In the genomic region with DNA sequence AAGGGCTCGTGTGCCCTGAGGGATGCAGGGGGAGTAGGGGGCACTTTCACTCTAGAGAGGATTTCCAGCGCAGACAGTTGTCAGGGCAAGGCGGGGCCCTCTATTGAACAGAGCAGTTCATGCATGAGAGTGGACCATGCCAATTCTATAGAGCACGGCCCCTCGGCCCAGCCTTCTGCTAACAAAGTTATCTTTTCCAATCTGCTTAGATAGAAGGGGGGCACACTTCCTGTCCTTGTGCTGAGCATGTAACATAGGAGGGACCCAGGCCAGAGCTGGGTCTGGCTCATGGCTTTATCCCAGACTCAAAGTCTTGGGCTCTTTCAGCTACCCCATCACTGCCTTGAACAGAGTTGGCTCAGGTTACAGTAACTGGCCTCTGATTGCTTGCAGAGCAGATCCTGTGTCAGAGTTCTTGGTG, we compare ENCODE assay signal across 15 mouse cellular contexts. TPM values are rescaled to one million over a fixed set of nuclear protein-coding genes. Genes with fewer than 3 reads are reported as not detected.
DNase-seq lines count a peak whose midpoint lies in the region; ATAC-seq lines count a peak whose summit lies in the region.
"Had no signal": no experiment of that assay in that cellular context is flagged by ENCODE, and none has a peak within 500 bp of the region (broad histone marks: within the 10 kb centered on the region; RNA-seq: fewer than 3 reads in every experiment).

No protein-coding gene starts in this region.

- no peak for DNase-seq in heart, adult 18-20 months
- peak; percentile 50 for DNase-seq in embryo, embryonic 11 days
- DNase-seq in forebrain, embryonic 14.5 days (ENCODE audit: low spot score), result peak; percentile 21
- DNase-seq in lung, postnatal 36 days, result no peak
- DNase-seq in lung, postnatal 4 days, result no peak
- DNase-seq: lung, embryonic 14.5 days; right cerebral cortex, postnatal 4 days had no signal

- H3K9me3 ChIP-seq in heart, embryonic 14.5 days (ENCODE audit: control insufficient read depth, low read length), result no peaks in the 10 kb centered on the region
- H3K9me3 ChIP-seq in forebrain, embryonic 14.5 days (replicated peaks; ENCODE audit: control insufficient read depth, low read length), result no peaks in the 10 kb centered on the region
- no peaks in the 10 kb centered on the region for H3K9me3 ChIP-seq in midbrain, embryonic 16.5 days (replicated peaks; ENCODE audit: control insufficient read depth, low read length, poor library complexity, severe bottlenecking)

- WGBS in heart, embryonic 14.5 days, result 28% methylated on average over 5 of the region's 5 CpGs
- 3% methylated on average over 5 of the region's 5 CpGs for WGBS in forebrain, embryonic 14.5 days
- WGBS in midbrain, embryonic 16.5 days, result 9% methylated on average over 5 of the region's 5 CpGs

- peak overlapping the region; percentile 39 for H3K4me2 ChIP-seq in heart, embryonic 14.5 days (ENCODE audit: low read length)
- peak overlapping the region; percentile 16; the same call in 1 of the 2 replicates for H3K4me2 ChIP-seq in forebrain, embryonic 14.5 days (ENCODE audit: low read length)
- peak overlapping the region; percentile 9; the same call in 1 of the 2 replicates for H3K4me2 ChIP-seq in midbrain, embryonic 16.5 days (ENCODE audit: low read length)
- H3K4me2 ChIP-seq: lung, embryonic 14.5 days had no signal

- H3K9ac ChIP-seq in heart, embryonic 14.5 days (ENCODE audit: low read length), result peak overlapping the region; percentile 13; the same call in 1 of the 2 replicates
- H3K9ac ChIP-seq in forebrain, embryonic 14.5 days (ENCODE audit: low read length), result no peak overlapping the region
- no peak overlapping the region for H3K9ac ChIP-seq in midbrain, embryonic 16.5 days (ENCODE audit: low read depth, low read length)
- H3K9ac ChIP-seq: lung, embryonic 14.5 days had no signal

- ATAC-seq in heart, embryonic 14.5 days (ENCODE audit: insufficient number of reproducible peaks, insufficient read depth, low FRiP score, low read depth), result no peak
- no peak for ATAC-seq in forebrain, embryonic 14.5 days
- ATAC-seq in midbrain, embryonic 16.5 days, result 0 out of 2 replicates have a peak, but pooled peaks have one; percentile 25
- ATAC-seq in erythroblast, adult 5-6 weeks (replicated peaks; ENCODE audit: low FRiP score, poor library complexity, severe bottlenecking), result no peak
- ATAC-seq: intestine, postnatal 0 days had no signal

- peaks cover 8 to 12% of the 10 kb centered on the region in 2 experiments for H3K4me1 ChIP-seq in heart, embryonic 14.5 days (ENCODE audit: control insufficient read depth in 2 of 2, insufficient read depth in 2 of 2, low read length in 2 of 2)
- no peaks in the 10 kb centered on the region for H3K4me1 ChIP-seq in forebrain, embryonic 14.5 days (ENCODE audit: control insufficient read depth, insufficient read depth, low read length)
- H3K4me1 ChIP-seq in midbrain, embryonic 16.5 days (ENCODE audit: control insufficient read depth, insufficient read depth, low read length), result no peaks in the 10 kb centered on the region

- H3K36me3 ChIP-seq in heart, embryonic 14.5 days (ENCODE audit: control insufficient read depth, insufficient read depth, low read length), result no peaks in the 10 kb centered on the region
- no peaks in the 10 kb centered on the region for H3K36me3 ChIP-seq in forebrain, embryonic 14.5 days (ENCODE audit: control insufficient read depth, insufficient read depth, low read length)
- H3K36me3 ChIP-seq in midbrain, embryonic 16.5 days (ENCODE audit: control insufficient read depth, insufficient read depth, low read length), result no peaks in the 10 kb centered on the region

- no peak overlapping the region for H3K4me3 ChIP-seq in heart, embryonic 14.5 days (ENCODE audit: control insufficient read depth in 1 of 2, insufficient read depth in 1 of 2, low read depth in 1 of 2, low read length in 2 of 2)
- H3K4me3 ChIP-seq in forebrain, embryonic 14.5 days (ENCODE audit: low read depth, low read length), result no peak overlapping the region
- no peak overlapping the region for H3K4me3 ChIP-seq in midbrain, embryonic 16.5 days (ENCODE audit: low read depth, low read length)

- no peaks in the 10 kb centered on the region for H3K27me3 ChIP-seq in heart, embryonic 14.5 days (ENCODE audit: control insufficient read depth, insufficient read depth, low read length)
- H3K27me3 ChIP-seq in forebrain, embryonic 14.5 days (replicated peaks; ENCODE audit: control insufficient read depth, insufficient read depth, low read length), result no peaks in the 10 kb centered on the region
- H3K27me3 ChIP-seq in midbrain, embryonic 16.5 days (ENCODE audit: control insufficient read depth, insufficient read depth, low read depth, low read length), result no peaks in the 10 kb centered on the region

- peak overlapping the region in 1 of 2 experiments; percentile 41; a peak in 1 of 4 replicates for H3K27ac ChIP-seq in heart, embryonic 14.5 days (replicated peaks in 1 of 2; ENCODE audit: control insufficient read depth in 1 of 2, insufficient read depth in 1 of 2, low read depth in 2 of 2, low read length in 2 of 2)
- H3K27ac ChIP-seq in forebrain, embryonic 14.5 days (ENCODE audit: low read depth, low read length), result no peak overlapping the region
- H3K27ac ChIP-seq in midbrain, embryonic 16.5 days (ENCODE audit: low read length), result no peak overlapping the region
- H3K27ac ChIP-seq: stomach, postnatal 0 days had no signal

RNA-seq across cellular contexts. Expression of a gene that starts 5.5 kb away (rescaled TPM):
- 0.03 TPM in 1 of 2 replicates, not detected in the other for polyA plus RNA-seq in heart, embryonic 14.5 days (2014; fragmentation: Nextera tagmentation; extraction: Ambion mirVana)
- not detected for total RNA-seq in heart, adult 18-20 months (2021)
- not detected in 2 replicates for polyA plus RNA-seq in forebrain, embryonic 14.5 days (2014; fragmentation: Nextera tagmentation; extraction: Ambion mirVana)
- 0.04 TPM in 1 of 2 replicates, not detected in the other for polyA plus RNA-seq in midbrain, embryonic 16.5 days (2015; fragmentation: Nextera tagmentation; extraction: Ambion mirVana)
- not detected in 2 replicates for total RNA-seq in erythroblast, adult 5-6 weeks (2015; ENCODE audit: low replicate concordance)
- total RNA-seq in erythroblast, adult 5-6 weeks (2017; ENCODE audit: low replicate concordance), result not detected in 2 replicates
- total RNA-seq: common myeloid progenitor, adult 5-6 weeks; gastrocnemius, adult 8-10 months; left cerebral cortex, postnatal 14 days had no signal
- polyA plus RNA-seq: lung, embryonic 14.5 days; stomach, postnatal 0 days had no signal

RNA-seq across cellular contexts. Expression of a gene that starts 26.1 kb away (rescaled TPM):
- polyA plus RNA-seq in heart, embryonic 14.5 days (2014; fragmentation: Nextera tagmentation; extraction: Ambion mirVana), result 28.6 and 29.8 TPM in 2 replicates
- total RNA-seq in heart, adult 18-20 months (2021), result 10 to 100 TPM; 17.8 to 24.3 TPM
- polyA plus RNA-seq in forebrain, embryonic 14.5 days (2014; fragmentation: Nextera tagmentation; extraction: Ambion mirVana), result 38.8 and 39.3 TPM in 2 replicates
- 36.3 and 41.2 TPM in 2 replicates for polyA plus RNA-seq in midbrain, embryonic 16.5 days (2015; fragmentation: Nextera tagmentation; extraction: Ambion mirVana)
- total RNA-seq in erythroblast, adult 5-6 weeks (2015; ENCODE audit: low replicate concordance), result 2.5 and 4.6 TPM in 2 replicates
- total RNA-seq in erythroblast, adult 5-6 weeks (2017; ENCODE audit: low replicate concordance), result 4.7 and 6.0 TPM in 2 replicates

RNA-seq across cellular contexts. Expression of a gene that starts 26.8 kb away (rescaled TPM):
- polyA plus RNA-seq in heart, embryonic 14.5 days (2014; fragmentation: Nextera tagmentation; extraction: Ambion mirVana), result 40.1 and 43.4 TPM in 2 replicates
- 10 to 100 TPM; 15.8 to 17.2 TPM for total RNA-seq in heart, adult 18-20 months (2021)
- 1.1 and 2.0 TPM in 2 replicates for polyA plus RNA-seq in forebrain, embryonic 14.5 days (2014; fragmentation: Nextera tagmentation; extraction: Ambion mirVana)
- 2.0 and 2.4 TPM in 2 replicates for polyA plus RNA-seq in midbrain, embryonic 16.5 days (2015; fragmentation: Nextera tagmentation; extraction: Ambion mirVana)
- total RNA-seq in erythroblast, adult 5-6 weeks (2015; ENCODE audit: low replicate concordance), result 1.3 TPM in 1 of 2 replicates, not detected in the other
- not detected in 2 replicates for total RNA-seq in erythroblast, adult 5-6 weeks (2017; ENCODE audit: low replicate concordance)

Comparison
In these comparisons a context has a peak if more than half of its experiments do, and no peak if none do; other contexts are left out.
1. DNase-seq: peak in embryo, embryonic 11 days (single experiment) and forebrain, embryonic 14.5 days (single experiment); none in heart, adult 18-20 months (0 of 2), lung, postnatal 36 days (single experiment) and lung, postnatal 4 days (0 of 2).
2. RNA of a gene that starts 26.8 kb away (polyA plus RNA-seq): 40.1 to 43.4 TPM in heart, embryonic 14.5 days; 2.0 to 2.4 TPM in midbrain, embryonic 16.5 days and 1.1 to 2.0 TPM in forebrain, embryonic 14.5 days; every median in the first group is over 10 times any median in the second.
3. Peak in every context shown above with its lines, with median percentiles within 50 percentile points of each other: H3K4me2 ChIP-seq.